Mouse (Mus musculus): ENCODE measurements around the gene Mettl7b. TPM values are rescaled to one million over a fixed set of nuclear protein-coding genes. Genes with fewer than 3 reads are reported as not detected.

Gene Mettl7b
- polyA plus RNA-seq, 1 experiment from 2014 or later = not detected

DNA sequence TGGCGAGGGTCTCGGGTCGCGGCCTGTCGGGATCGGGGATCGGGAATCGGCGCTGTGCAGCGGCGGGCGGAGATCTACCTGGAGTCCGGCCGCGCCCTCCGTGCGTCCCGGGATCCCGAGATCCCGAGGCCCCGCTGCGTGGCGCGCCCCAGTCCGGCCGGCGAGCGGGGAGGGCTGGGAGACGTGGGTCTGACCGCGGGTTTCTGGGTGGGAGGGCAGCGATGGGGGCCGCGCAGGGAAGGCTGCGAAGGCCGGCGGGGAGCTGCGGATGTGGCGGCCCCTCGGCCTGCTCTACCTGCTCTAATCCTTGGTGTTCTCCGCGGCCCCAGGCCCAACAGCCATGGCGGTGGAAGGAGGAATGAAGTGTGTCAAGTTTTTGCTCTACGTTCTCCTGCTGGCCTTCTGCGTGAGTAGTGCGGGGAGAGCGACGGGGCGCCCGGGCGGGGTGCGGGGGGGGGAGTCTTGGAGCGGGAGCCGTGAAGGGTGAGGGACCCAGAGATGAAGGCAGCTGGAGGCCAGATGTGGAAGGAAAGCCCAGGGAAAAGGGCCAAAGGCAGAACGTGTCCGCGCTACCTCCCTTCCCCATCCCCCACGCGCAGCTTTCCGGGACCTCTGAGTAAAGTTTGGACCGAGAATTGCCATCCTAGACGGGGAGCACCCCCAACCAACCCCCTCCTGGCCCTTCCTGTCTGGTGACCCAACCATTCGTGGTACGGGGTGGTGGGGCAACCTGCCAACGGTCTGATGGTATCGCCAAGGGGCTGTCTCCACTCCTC lies 50.5 kb downstream of the Mettl7b start:
- WGBS = 2% methylated on average over 61 of the region's 66 CpGs
- no peaks in the 10 kb centered on the region; the same call in 1 of the 2 replicates for H3K27me3 ChIP-seq (ENCODE audit: control insufficient read depth, insufficient read depth, low read length)
- DNase-seq (ENCODE audit: low spot score) (peak; percentile 57), ATAC-seq (ENCODE audit: low FRiP score) (peak; percentile 47)
- no peaks in the 10 kb centered on the region for H3K9me3 ChIP-seq (ENCODE audit: control insufficient read depth, low read length)
- H3K27ac ChIP-seq (ENCODE audit: low read depth, low read length) = peak overlapping the region; percentile 56; the same call in 1 of the 2 replicates
- 0 out of 2 replicates have a peak, but pooled peaks cover 2% of the 10 kb centered on the region for H3K4me1 ChIP-seq (replicated peaks; ENCODE audit: control insufficient read depth, insufficient read depth, low read length)
- H3K9ac ChIP-seq (ENCODE audit: low read depth, low read length) = peak overlapping the region; percentile 86
- peak overlapping the region; percentile 78 for H3K4me2 ChIP-seq (replicated peaks; ENCODE audit: low read depth, low read length)
- H3K4me3 ChIP-seq (ENCODE audit: low read depth, low read length) = peak overlapping the region; percentile 87
- H3K36me3 ChIP-seq (ENCODE audit: control insufficient read depth, insufficient read depth, low read length) = no peaks in the 10 kb centered on the region

DNA sequence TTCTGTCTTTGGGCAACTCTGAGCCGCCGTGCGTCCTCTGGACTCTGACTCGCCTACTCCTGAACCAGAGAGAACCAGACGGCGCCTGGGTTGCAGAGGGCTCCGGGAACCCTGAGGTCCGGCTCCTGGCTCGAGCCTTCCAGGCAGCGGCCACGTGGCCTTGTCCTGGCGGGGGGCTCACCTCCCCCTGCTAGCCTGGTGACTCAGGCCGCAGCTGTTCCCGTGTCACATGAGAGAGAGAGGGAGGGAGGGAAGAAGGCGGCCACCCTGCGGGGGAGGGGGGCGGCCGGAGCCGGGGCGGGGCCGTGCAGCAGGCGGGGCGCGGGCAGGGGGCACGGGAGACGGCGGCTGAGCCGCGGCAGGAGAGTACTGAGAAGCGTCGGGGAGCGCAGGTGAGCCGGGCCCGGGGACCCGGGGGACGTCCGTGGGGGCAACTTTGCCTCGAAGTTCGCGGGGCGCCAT lies 51.2 kb downstream of the Mettl7b start:
- Histone ChIP-seq H3K27ac (ENCODE audit: low read depth, low read length) (peak overlapping the region; percentile 56; the same call in 1 of the 2 replicates), H3K9me3 (ENCODE audit: control insufficient read depth, low read length) (no peaks in the 10 kb centered on the region), H3K4me2 (replicated peaks; ENCODE audit: low read depth, low read length) (peak overlapping the region; percentile 78), H3K4me1 (replicated peaks; ENCODE audit: control insufficient read depth, insufficient read depth, low read length) (0 out of 2 replicates have a peak, but pooled peaks cover 2% of the 10 kb centered on the region), H3K36me3 (ENCODE audit: control insufficient read depth, insufficient read depth, low read length) (no peaks in the 10 kb centered on the region), H3K9ac (ENCODE audit: low read depth, low read length) (peak overlapping the region; percentile 86), H3K27me3 (ENCODE audit: control insufficient read depth, insufficient read depth, low read length) (no peaks in the 10 kb centered on the region; the same call in 1 of the 2 replicates), H3K4me3 (ENCODE audit: low read depth, low read length) (peak overlapping the region; percentile 87)
- WGBS = under 1% methylated on average over 36 of the region's 41 CpGs
- ATAC-seq (ENCODE audit: low FRiP score) = peak; percentile 83
- peak; percentile 84 for DNase-seq (ENCODE audit: low spot score)

DNA sequence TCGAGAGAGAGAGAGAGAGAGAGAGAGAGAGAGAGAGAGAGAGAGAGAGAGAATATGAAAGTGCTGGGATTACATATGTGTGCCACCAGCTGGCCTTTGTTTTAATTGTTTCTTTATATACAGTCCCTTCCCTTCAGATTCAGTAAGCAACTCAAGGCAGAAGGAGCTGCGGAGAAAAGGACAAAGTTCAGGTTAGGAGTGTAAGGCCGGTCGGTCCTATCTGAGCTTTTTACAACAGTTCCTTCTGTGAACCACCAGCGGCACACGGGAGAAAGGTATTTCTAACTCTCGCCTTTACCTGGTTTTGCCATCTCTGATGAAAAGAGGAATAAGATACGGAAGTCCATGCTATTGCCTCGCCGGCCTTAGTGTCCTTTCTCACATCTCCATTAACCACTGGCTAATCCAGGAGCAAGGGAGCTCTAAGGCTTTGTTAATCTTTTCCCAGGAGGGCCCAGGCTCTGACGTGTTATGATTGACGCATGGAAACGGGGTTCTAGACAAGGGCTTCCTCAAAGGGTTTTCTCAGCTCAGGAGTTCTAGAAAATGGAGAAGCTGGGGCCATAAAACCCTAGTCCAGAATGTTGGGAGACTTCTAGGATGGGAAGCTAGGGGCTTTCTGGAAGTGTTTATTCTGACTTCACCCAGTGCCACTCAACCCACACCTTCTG lies 51.9 kb downstream of the Mettl7b start:
- 0 out of 2 replicates have a peak, but pooled peaks cover 2% of the 10 kb centered on the region for H3K4me1 ChIP-seq (replicated peaks; ENCODE audit: control insufficient read depth, insufficient read depth, low read length)
- WGBS = 59% methylated on average over 13 of the region's 13 CpGs
- DNase-seq (ENCODE audit: low spot score) (no peak), ATAC-seq (ENCODE audit: low FRiP score) (no peak)
- H3K36me3 ChIP-seq (ENCODE audit: control insufficient read depth, insufficient read depth, low read length) = no peaks in the 10 kb centered on the region
- 0 out of 2 replicates have a peak overlapping the region, but pooled peaks have one; percentile 1 for H3K27ac ChIP-seq (ENCODE audit: low read depth, low read length)
- H3K9me3 ChIP-seq (ENCODE audit: control insufficient read depth, low read length) = no peaks in the 10 kb centered on the region
- H3K27me3 ChIP-seq (ENCODE audit: control insufficient read depth, insufficient read depth, low read length) = no peaks in the 10 kb centered on the region; the same call in 1 of the 2 replicates
- H3K9ac ChIP-seq (ENCODE audit: low read depth, low read length) = no peak overlapping the region
- H3K4me3 ChIP-seq (ENCODE audit: low read depth, low read length) = peak overlapping the region; percentile 87
- H3K4me2 ChIP-seq (replicated peaks; ENCODE audit: low read depth, low read length) = peak overlapping the region; percentile 78

Other genes starting within 250 kb of the Mettl7b start
- gene Dgka, start 216.1 kb downstream of the Mettl7b start, polyA plus RNA-seq (2014; fragmentation: Nextera tagmentation; extraction: Ambion mirVana) = 5.0 and 6.2 TPM in 2 replicates
- 44.5 and 48.3 TPM in 2 replicates for gene Pym1, start 213.1 kb downstream of the Mettl7b start, polyA plus RNA-seq (2014; fragmentation: Nextera tagmentation; extraction: Ambion mirVana)
- gene Mmp19, start 170.1 kb downstream of the Mettl7b start, polyA plus RNA-seq (2014; fragmentation: Nextera tagmentation; extraction: Ambion mirVana) = 0.27 and 0.49 TPM in 2 replicates
- gene Dnajc14, start 156.9 kb downstream of the Mettl7b start, polyA plus RNA-seq (2014; fragmentation: Nextera tagmentation; extraction: Ambion mirVana) = 31.8 and 34.7 TPM in 2 replicates
- gene Tmem198b, start 156.6 kb downstream of the Mettl7b start, polyA plus RNA-seq (2014; fragmentation: Nextera tagmentation; extraction: Ambion mirVana) = 14.2 and 16.3 TPM in 2 replicates
- 282 and 286 TPM in 2 replicates for gene Sarnp, start 143.7 kb downstream of the Mettl7b start, polyA plus RNA-seq (2014; fragmentation: Nextera tagmentation; extraction: Ambion mirVana)
- 64.8 and 66.4 TPM in 2 replicates for gene Ormdl2, start 139.3 kb downstream of the Mettl7b start, polyA plus RNA-seq (2014; fragmentation: Nextera tagmentation; extraction: Ambion mirVana)
- gene Gdf11, start 69.3 kb downstream of the Mettl7b start, polyA plus RNA-seq (2014; fragmentation: Nextera tagmentation; extraction: Ambion mirVana) = 10.5 and 11.5 TPM in 2 replicates
- gene Cd63, start 60.0 kb downstream of the Mettl7b start, polyA plus RNA-seq (2014; fragmentation: Nextera tagmentation; extraction: Ambion mirVana) = 215 and 216 TPM in 2 replicates
- 11.6 and 12.1 TPM in 2 replicates for gene Rdh5, start 38.1 kb downstream of the Mettl7b start, polyA plus RNA-seq (2014; fragmentation: Nextera tagmentation; extraction: Ambion mirVana)
- 260 and 269 TPM in 2 replicates for gene Bloc1s1, start 37.0 kb downstream of the Mettl7b start, polyA plus RNA-seq (2014; fragmentation: Nextera tagmentation; extraction: Ambion mirVana)
- 1.7 and 3.0 TPM in 2 replicates for gene Itga7, start 27.2 kb downstream of the Mettl7b start, polyA plus RNA-seq (2014; fragmentation: Nextera tagmentation; extraction: Ambion mirVana)
- gene Olfr9, start 28.4 kb upstream of the Mettl7b start, polyA plus RNA-seq (2014; fragmentation: Nextera tagmentation; extraction: Ambion mirVana) = not detected in 2 replicates
- gene Olfr763, start 49.8 kb upstream of the Mettl7b start, polyA plus RNA-seq (2014; fragmentation: Nextera tagmentation; extraction: Ambion mirVana) = not detected in 2 replicates
- gene Olfr764-ps1, start 78.9 kb upstream of the Mettl7b start, polyA plus RNA-seq (2014; fragmentation: Nextera tagmentation; extraction: Ambion mirVana) = not detected in 2 replicates
- gene Olfr765, start 89.0 kb upstream of the Mettl7b start, polyA plus RNA-seq (2014; fragmentation: Nextera tagmentation; extraction: Ambion mirVana) = not detected in 2 replicates
- gene Olfr766-ps1, start 108.0 kb upstream of the Mettl7b start, polyA plus RNA-seq (2014; fragmentation: Nextera tagmentation; extraction: Ambion mirVana) = not detected in 2 replicates
- gene Olfr767, start 121.9 kb upstream of the Mettl7b start, polyA plus RNA-seq (2014; fragmentation: Nextera tagmentation; extraction: Ambion mirVana) = not detected in 2 replicates
- gene Olfr768, start 138.4 kb upstream of the Mettl7b start, polyA plus RNA-seq (2014; fragmentation: Nextera tagmentation; extraction: Ambion mirVana) = not detected in 2 replicates
- gene Olfr769, start 156.9 kb upstream of the Mettl7b start, polyA plus RNA-seq (2014; fragmentation: Nextera tagmentation; extraction: Ambion mirVana) = not detected in 2 replicates
- gene Olfr770, start 178.0 kb upstream of the Mettl7b start, polyA plus RNA-seq (2014; fragmentation: Nextera tagmentation; extraction: Ambion mirVana) = not detected in 2 replicates
- not detected in 2 replicates for gene Olfr771, start 203.8 kb upstream of the Mettl7b start, polyA plus RNA-seq (2014; fragmentation: Nextera tagmentation; extraction: Ambion mirVana)
- not detected in 2 replicates for gene Olfr772, start 216.9 kb upstream of the Mettl7b start, polyA plus RNA-seq (2014; fragmentation: Nextera tagmentation; extraction: Ambion mirVana)
- gene Olfr773, start 226.4 kb upstream of the Mettl7b start, polyA plus RNA-seq (2014; fragmentation: Nextera tagmentation; extraction: Ambion mirVana) = not detected in 2 replicates

All from hindbrain, embryonic 11.5 days (tissue).